Mouse (Mus musculus) MEL (cell line): ENCODE results near the gene Kdm1a. TPM values are rescaled to one million over a fixed set of nuclear protein-coding genes. Genes with fewer than 3 reads are reported as not detected.

Experiments used
- DNase-seq: peaks from one replicate; pipeline ENCODE4 v3.0.0; 2011; ENCODE audit warnings: low read depth, low spot score
- H3K27ac ChIP-seq: 2 replicates; pipeline ENCODE4 v1.5.1; 2012; ENCODE audit warnings: low read depth, mild to moderate bottlenecking, control low read depth, low read length, moderate library complexity; ENCODE audit not compliant: control insufficient read depth
- H3K27me3 ChIP-seq, 2 experiments: fragments of 150-350 bp in 1 of 2; sonication (generic) in 1 of 2; 2 replicates each; pipeline ENCODE4 v1.6.1; 2012; ENCODE audit warnings: low read length in 2 of 2, mild to moderate bottlenecking in 2 of 2, improper control_type of control experiment in 1 of 2, moderate library complexity in 1 of 2; ENCODE audit not compliant: insufficient read depth in 2 of 2, control insufficient read depth in 1 of 2
- H3K36me3 ChIP-seq, 2 experiments: 2 replicates each; pipeline ENCODE4 v1.6.1; 2012 to 2014; ENCODE audit warnings: low read length in 2 of 2, improper control_type of control experiment in 1 of 2, inconsistent platforms in 1 of 2, mild to moderate bottlenecking in 1 of 2; ENCODE audit not compliant: insufficient read depth in 2 of 2, control insufficient read depth in 1 of 2
- H3K4me1 ChIP-seq, 2 experiments: fragments of 150-350 bp in 1 of 2; sonication (generic) in 1 of 2; 2 replicates each; pipeline ENCODE4 v1.6.1; 2012; ENCODE audit warnings: low read length in 2 of 2, improper control_type of control experiment in 1 of 2, mild to moderate bottlenecking in 1 of 2; ENCODE audit not compliant: insufficient read depth in 2 of 2, control insufficient read depth in 1 of 2
- H3K4me3 ChIP-seq, 2 experiments: fragments of 150-350 bp in 1 of 2; sonication (generic) in 1 of 2; 2 replicates each; pipeline ENCODE4 v1.5.1; 2012; ENCODE audit warnings: low read depth in 2 of 2, low read length in 2 of 2, mild to moderate bottlenecking in 2 of 2, moderate library complexity in 2 of 2, control low read depth in 1 of 2, improper control_type of control experiment in 1 of 2; ENCODE audit not compliant: control insufficient read depth in 1 of 2, insufficient read depth in 1 of 2
- H3K79me2 ChIP-seq: 2 replicates; pipeline ENCODE4 v1.6.1; 2012; ENCODE audit warnings: mild to moderate bottlenecking, low read length, moderate library complexity; ENCODE audit not compliant: control insufficient read depth, poor library complexity, insufficient read depth
- H3K9ac ChIP-seq: 2 replicates; pipeline ENCODE4 v1.6.1; 2012; ENCODE audit warnings: low read depth, mild to moderate bottlenecking, control low read depth, low read length, moderate library complexity; ENCODE audit not compliant: control insufficient read depth, poor library complexity, severe bottlenecking
- H3K9me3 ChIP-seq: fragments of 150-350 bp; sonication (generic); replicated peaks from 2 replicates; pipeline ENCODE4 v1.6.1; 2012; ENCODE audit warnings: mild to moderate bottlenecking, low read length, improper control_type of control experiment, moderate library complexity; ENCODE audit not compliant: insufficient read depth
- ELF1 ChIP-seq: IDR thresholded peaks from 2 replicates; pipeline ENCODE4 v1.6.1; 2014; ENCODE audit warnings: low read depth, mild to moderate bottlenecking, inconsistent platforms, low read length, improper control_type of control experiment, moderate library complexity
- ETS1 ChIP-seq: IDR thresholded peaks from 2 replicates; pipeline ENCODE4 v1.6.1; 2012; ENCODE audit warnings: low read depth, mild to moderate bottlenecking, inconsistent platforms, low read length, improper control_type of control experiment, moderate library complexity
- GATA1 ChIP-seq: IDR thresholded peaks from 2 replicates; pipeline ENCODE4 v1.6.1; 2011; ENCODE audit warnings: low read depth, low read length, improper control_type of control experiment
- KAT2A ChIP-seq: conservative IDR thresholded peaks from 2 replicates; pipeline ENCODE4 v1.6.1; 2012; ENCODE audit warnings: low read depth, low read length, improper control_type of control experiment, inconsistent platforms
- MAX ChIP-seq: IDR thresholded peaks from 2 replicates; pipeline ENCODE4 v1.6.1; 2011; ENCODE audit warnings: low read length, improper control_type of control experiment
- MEF2A ChIP-seq: IDR thresholded peaks from 2 replicates; pipeline ENCODE4 v1.6.1; 2014; ENCODE audit warnings: low read depth, mild to moderate bottlenecking, inconsistent platforms, low read length, improper control_type of control experiment; ENCODE audit not compliant: poor library complexity, insufficient replicate concordance, severe bottlenecking; ENCODE audit errors: extremely low read depth
- MYC ChIP-seq: IDR thresholded peaks from 2 replicates; pipeline ENCODE4 v1.6.1; 2011; ENCODE audit warnings: low read depth, mild to moderate bottlenecking, low read length, improper control_type of control experiment, moderate library complexity
- SMC3 ChIP-seq: IDR thresholded peaks from 2 replicates; pipeline ENCODE4 v1.6.1; 2011; ENCODE audit warnings: low read depth, low read length, improper control_type of control experiment
- TAL1 ChIP-seq: IDR thresholded peaks from 2 replicates; pipeline ENCODE4 v1.6.1; 2012; ENCODE audit warnings: mild to moderate bottlenecking, inconsistent platforms, low read length, moderate library complexity, mixed read lengths
- TBP ChIP-seq: IDR thresholded peaks from 2 replicates; pipeline ENCODE4 v1.8.0; 2011; ENCODE audit warnings: low read depth, low read length, improper control_type of control experiment
- TCF12 ChIP-seq: IDR thresholded peaks from 2 replicates; pipeline ENCODE4 v1.6.1; 2014; ENCODE audit warnings: low read depth, mild to moderate bottlenecking, inconsistent platforms, low read length, improper control_type of control experiment, moderate library complexity
- UBTF ChIP-seq: IDR thresholded peaks from 2 replicates; pipeline ENCODE4 v1.6.1; 2012; ENCODE audit warnings: low read depth, mild to moderate bottlenecking, inconsistent platforms, low read length, improper control_type of control experiment, moderate library complexity, borderline replicate concordance; ENCODE audit not compliant: insufficient read depth
- ZC3H11A ChIP-seq: IDR thresholded peaks from 2 replicates; pipeline ENCODE4 v1.6.1; 2012; ENCODE audit warnings: low read depth, mild to moderate bottlenecking, inconsistent platforms, low read length, improper control_type of control experiment
- ZKSCAN1 ChIP-seq: IDR thresholded peaks from 2 replicates; pipeline ENCODE4 v1.6.1; 2012; ENCODE audit warnings: low read depth, mild to moderate bottlenecking, inconsistent platforms, low read length, improper control_type of control experiment, moderate library complexity
- ZNF384 ChIP-seq: IDR thresholded peaks from 2 replicates; pipeline ENCODE4 v1.6.1; 2012; ENCODE audit warnings: low read depth, mild to moderate bottlenecking, inconsistent platforms, low read length, improper control_type of control experiment
- polyA plus RNA-seq, 2 experiments: library from polyadenylated mRNA; stranded (reverse) in 1 of 2; unstranded in 1 of 2; fragments of >175 nt in 1 of 2; fragments of >200 nt in 1 of 2; gene quantifications; 2 replicates each; pipeline versions ENCODE4 v1.2.1 to v1.2.4; 2012; ENCODE audit warnings: low replicate concordance in 2 of 2, low read depth in 1 of 2; ENCODE audit not compliant: insufficient read length in 2 of 2, insufficient read depth in 1 of 2, missing spikeins in 1 of 2
- total RNA-seq: library from RNA; depleted of rRNA; stranded (reverse); fragments of 300-350 nt; gene quantifications from 2 replicates; pipeline ENCODE4 v1.2.3, GENCODE M21; 2012

The Kdm1a gene
- total and polyA plus RNA-seq, 3 experiments, result 60.7 to 90.1 TPM; not detected in 1

DNA sequence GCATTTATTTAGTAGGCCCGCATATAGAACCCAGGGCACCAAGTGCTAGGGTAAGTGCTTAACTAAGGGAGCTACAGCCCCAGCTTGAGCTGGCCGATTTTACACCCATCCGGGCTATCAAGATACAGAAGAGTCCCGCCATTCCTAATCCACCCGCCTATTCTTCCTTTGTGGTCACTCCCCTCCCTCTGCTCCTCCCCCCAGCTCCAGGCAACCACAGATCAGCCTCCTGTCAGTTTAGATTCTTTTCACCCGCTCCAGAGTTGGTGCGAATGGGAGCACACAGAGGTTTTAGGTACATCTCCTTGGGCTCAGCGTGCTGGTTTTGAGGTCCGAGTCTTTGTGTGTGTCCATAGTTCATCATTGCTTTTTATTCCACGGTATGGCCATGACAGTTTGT, 36.4 kb upstream of the Kdm1a start:
- Histone ChIP-seq H3K4me3 (no peak overlapping the region), H3K27ac (no peak overlapping the region), H3K9me3 (no peaks in the 10 kb centered on the region), H3K79me2 (no peaks in the 10 kb centered on the region)
- TF ChIP-seq MYC, result no peak
- no peak for TF ChIP-seq TAL1
- TF ChIP-seq, all 39 proteins: peak for 0
- no peaks in the 10 kb centered on the region for H3K36me3 ChIP-seq
- H3K27me3 ChIP-seq, result peaks cover 0 to 4% of the 10 kb centered on the region in 2 experiments; a peak in 3 of 4 replicates
- H3K4me1 ChIP-seq, result no peaks in the 10 kb centered on the region
- no peak for DNase-seq
- no peak overlapping the region for H3K9ac ChIP-seq

DNA sequence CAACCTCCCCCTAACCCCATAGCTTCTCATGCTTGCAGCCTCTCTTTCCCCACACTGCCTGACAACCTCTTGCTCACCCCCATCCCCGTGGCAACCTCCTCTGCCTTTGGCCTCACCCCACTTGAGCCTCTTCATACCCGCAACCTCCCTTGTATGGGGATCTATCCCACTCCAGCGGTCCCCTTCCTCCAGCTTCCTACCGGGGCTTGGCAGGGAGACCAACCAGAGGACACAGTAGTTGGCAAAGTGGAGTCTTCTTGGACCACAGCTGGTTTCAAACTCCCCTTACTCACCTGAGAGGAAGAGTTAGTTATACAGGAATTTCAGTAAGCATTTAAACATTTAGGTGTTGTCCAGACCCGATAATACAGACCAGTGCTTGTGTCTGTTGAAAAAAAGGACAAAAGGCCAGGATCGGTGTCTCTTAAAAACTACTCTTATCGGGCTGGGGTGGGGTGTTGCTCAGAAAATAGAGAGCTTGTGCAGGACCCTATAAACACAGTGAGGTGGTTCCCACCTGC, 35.8 kb upstream of the Kdm1a start:
- DNase-seq, result no peak
- H3K36me3 ChIP-seq, result no peaks in the 10 kb centered on the region
- H3K4me3 ChIP-seq, result no peak overlapping the region
- no peak overlapping the region for H3K9ac ChIP-seq
- H3K27me3 ChIP-seq, result peaks cover 0 to 4% of the 10 kb centered on the region in 2 experiments; a peak in 3 of 4 replicates
- no peak overlapping the region for H3K27ac ChIP-seq
- TF ChIP-seq ZNF384, result no peak
- no peak for TF ChIP-seq ELF1
- no peak for TF ChIP-seq TCF12
- TF ChIP-seq UBTF, result no peak
- no peak for TF ChIP-seq TBP
- TF ChIP-seq ETS1, result no peak
- no peak for TF ChIP-seq GATA1
- TF ChIP-seq MAX, result no peak
- no peak for TF ChIP-seq ZKSCAN1
- TF ChIP-seq KAT2A, result no peak
- no peak for TF ChIP-seq TAL1
- no peak for TF ChIP-seq MEF2A
- TF ChIP-seq ZC3H11A, result no peak
- TF ChIP-seq SMC3, result no peak
- H3K79me2 ChIP-seq, result no peaks in the 10 kb centered on the region
- no peaks in the 10 kb centered on the region for H3K4me1 ChIP-seq
- H3K9me3 ChIP-seq, result no peaks in the 10 kb centered on the region
